Mouse (Mus musculus) small intestine, adult 2 months (tissue): ENCODE results near the gene Apold1.

Source experiments
- CTCF ChIP-seq: fragments of 200-500 bp; IDR thresholded peaks from 2 replicates; pipeline ENCODE4 v1.5.1; 2012; ENCODE audit warnings: low read depth, mild to moderate bottlenecking, control low read depth, inconsistent platforms, low read length, moderate library complexity, mixed read lengths; ENCODE audit not compliant: insufficient replicate concordance, insufficient read length; ENCODE audit errors: extremely low read depth
- POLR2A ChIP-seq: fragments of 200-500 bp; IDR thresholded peaks from 2 replicates; pipeline ENCODE4 v1.6.1; 2012; ENCODE audit warnings: low read depth, mild to moderate bottlenecking, control low read depth, inconsistent platforms, low read length, moderate library complexity

- TF ChIP-seq CTCF (no peak), POLR2A (no peak)
Observed at GRCm38 (mm10) chr6:135029246-135029645, 47.7 kb downstream of the Apold1 start.
